Mouse (Mus musculus): ENCODE measurements at regions not wholly inside any gene's neighbourhood (a gene's known extent, or its start where the extent isn't known, plus 50 kb on each side); places are given as distances from the start of the nearest gene placed in this dataset.

DNA sequence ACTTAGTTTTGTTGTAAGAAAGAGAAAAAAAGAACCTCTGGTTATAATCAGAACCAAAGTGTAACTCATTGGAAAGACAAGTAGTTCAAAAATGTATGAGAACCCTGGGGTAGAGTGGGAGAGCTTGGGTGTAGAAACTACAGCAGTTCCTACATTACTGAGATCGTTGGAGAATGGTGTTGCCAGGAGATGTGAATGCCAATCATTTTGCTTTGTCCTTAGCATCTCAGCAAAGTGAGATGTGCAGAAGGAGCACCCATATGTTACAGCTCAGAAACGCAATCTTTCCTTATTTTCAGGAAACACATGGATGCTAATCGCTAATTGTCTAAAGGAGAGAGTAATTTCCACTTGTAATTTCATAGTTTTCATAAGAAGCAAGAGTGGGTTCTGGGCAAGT is 286.2 kb upstream of the Mctp2 start:
- DNase-seq = no peak

DNA sequence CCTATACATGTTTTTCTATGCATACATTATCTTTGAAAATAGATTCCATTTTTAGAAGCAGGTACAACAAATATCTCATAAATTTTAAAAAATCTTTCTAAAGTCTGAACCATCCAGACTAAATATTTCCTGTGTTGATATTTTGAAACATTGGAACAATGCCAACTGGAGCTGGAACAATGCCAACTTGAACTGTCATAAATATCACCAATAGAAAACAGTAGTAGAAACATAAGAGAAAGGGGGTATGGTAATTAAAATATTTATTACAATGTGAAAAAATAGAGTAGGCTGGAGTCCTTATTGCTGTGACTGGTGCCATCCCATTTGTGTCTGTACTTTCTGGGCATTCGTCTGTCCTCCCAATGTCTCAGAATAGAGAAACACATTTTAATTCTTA is 286.9 kb upstream of the Mctp2 start:
- DNase-seq = no peak

DNA sequence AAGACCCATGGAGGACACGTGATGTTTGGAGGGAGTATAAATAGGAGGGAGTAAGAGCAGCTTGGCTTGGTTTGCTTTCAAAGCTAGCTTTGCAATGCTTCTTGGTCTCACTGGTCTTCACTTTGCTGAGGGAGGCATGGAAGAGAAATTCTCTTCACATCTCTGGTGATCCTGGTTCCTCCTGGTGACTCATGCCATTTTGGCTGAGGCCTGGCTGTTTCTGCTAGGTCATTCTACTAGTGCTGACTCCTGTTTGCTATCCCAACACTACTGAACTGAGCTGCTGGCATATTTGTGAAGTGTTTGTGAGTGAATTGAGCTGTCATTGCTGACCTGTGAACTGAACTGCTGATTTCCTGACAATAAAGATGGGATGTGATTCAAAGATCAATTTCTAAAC is 288.3 kb upstream of the Mctp2 start:
- DNase-seq = no peak

- no peak for DNase-seq
These were observed 290.6 kb upstream of the Mctp2 start for GRCm38 (mm10) chr7:72596985-72597384.

GRCm38 (mm10) chr7:72601933-72602332 is 295.5 kb upstream of the Mctp2 start:
- no peak for DNase-seq

- DNase-seq = no peak
These were observed 303.4 kb upstream of the Mctp2 start for GRCm38 (mm10) chr7:72609791-72610190.

GRCm38 (mm10) chr7:72615232-72615631 is 308.8 kb upstream of the Mctp2 start:
- no peak for DNase-seq

GRCm38 (mm10) chr7:72627369-72627768 is 321.0 kb upstream of the Mctp2 start:
- no peak for DNase-seq

DNA sequence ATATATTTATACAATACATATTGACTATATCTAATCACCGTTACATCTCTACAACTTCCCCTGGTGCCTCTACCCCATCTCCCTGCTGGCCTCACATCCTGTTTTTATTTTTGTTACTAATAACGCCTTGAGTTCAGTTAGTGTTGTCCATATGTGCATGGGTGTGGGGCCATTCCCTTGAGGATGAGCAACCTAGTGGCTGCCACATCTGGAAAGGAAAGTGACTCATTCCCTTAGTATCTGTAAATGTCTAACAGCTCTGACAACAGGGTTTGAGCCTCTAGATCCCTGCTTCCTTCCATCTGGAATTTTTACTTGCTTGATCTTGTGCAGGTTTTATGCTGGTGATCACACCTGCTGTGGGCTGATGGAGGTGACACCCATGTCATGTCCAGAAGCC is 333.2 kb upstream of the Mctp2 start:
- DNase-seq = no peak

- no peak for DNase-seq
These were observed 368.6 kb upstream of the Mctp2 start for GRCm38 (mm10) chr7:72675018-72675417.

DNA sequence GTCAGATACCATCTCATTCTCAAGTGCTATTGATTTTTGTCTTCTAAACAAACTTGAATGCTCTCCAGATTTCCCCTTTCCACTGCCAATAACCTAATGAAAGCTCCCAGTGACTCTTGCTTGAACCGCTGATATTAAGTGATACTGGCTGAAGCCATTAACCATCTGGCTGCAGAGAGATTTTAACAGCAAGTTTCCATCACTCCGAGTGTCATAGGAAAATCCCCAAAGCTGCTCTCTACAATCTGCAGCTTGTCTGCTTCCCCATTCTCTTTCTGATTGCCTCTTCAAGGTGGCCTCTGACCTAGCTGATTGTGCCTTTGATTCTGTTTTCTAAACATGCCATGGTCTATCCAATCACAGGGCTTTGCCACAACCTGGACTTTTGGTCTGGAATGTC is 379.4 kb upstream of the Mctp2 start:
- no peak for DNase-seq

GRCm38 (mm10) chr7:72687356-72687755 is 380.9 kb upstream of the Mctp2 start:
- no peak for DNase-seq

GRCm38 (mm10) chr7:72691396-72691795 is 385.0 kb upstream of the Mctp2 start:
- DNase-seq = no peak

DNA sequence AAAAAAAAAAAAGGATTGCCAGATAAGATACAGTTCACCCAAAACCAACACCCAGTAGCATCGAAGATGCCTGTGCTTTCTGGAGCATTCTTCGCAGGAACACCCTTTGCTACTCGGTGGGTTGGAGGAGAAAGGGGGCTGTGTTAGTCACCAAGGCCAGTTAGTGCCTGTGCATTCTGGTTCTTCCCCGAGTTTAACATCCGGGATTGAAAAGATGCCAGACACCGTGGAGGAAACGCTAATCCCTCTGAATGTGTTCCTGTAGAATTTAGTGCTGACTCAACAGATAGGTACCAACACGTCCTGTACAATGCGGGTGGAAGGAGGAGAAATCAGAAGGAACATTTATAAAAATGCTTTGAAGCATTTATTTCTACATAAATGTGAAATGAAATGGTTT is 385.5 kb upstream of the Mctp2 start:
- DNase-seq = no peak

DNA sequence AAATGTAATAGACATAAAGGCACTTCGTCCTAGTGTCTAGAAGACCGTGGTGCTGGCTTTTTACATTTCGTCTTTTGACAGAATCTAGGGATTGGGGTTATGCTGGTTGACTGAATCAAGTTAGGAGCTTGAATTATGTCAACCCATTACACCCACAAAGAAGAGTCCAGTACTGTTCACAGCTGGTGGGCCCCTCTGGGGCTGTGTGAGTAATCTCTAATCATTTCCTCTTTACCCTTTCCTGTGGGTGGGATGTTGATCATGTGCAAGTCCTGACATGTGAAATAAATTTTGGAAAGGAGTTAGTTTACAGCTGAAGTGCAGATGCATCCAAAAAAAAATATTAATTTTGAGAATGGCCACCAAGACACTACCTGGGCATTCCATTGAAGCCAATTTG is 390.3 kb upstream of the Mctp2 start:
- peak in 1 of 2 experiments; percentile 5 for DNase-seq

DNA sequence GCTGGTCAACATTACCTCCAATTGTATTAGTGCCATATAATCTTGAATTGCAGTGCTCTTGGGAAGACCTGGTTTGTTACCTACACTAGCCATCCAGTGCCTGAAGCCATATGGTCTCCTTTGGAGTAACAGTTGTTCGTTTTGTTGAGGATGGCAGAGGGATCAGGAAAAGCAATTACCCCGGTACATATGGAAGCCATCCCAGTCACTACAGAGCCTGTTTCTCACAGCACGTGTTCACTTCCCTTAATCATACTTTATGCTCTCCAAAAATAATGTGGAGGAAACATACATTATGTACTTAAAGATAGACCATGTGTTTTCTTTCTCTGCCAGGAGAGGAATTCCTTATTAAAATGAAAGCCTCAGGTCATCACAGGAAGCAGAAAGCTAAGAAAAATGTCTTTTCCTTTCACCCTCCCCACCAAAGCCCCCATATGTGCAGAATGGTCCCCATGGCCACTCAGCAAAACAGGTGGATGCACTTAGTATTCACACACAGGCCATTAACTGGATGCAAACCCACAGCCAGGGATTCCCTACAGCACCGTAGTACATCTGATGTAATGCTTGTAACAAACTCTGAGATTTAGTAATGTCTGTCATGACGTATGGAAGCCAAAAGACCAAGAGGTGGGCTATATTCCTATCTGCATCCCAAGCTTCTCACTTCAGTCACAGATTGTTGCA is 397.4 kb upstream of the Mctp2 start:
- DNase-seq = no peak

DNA sequence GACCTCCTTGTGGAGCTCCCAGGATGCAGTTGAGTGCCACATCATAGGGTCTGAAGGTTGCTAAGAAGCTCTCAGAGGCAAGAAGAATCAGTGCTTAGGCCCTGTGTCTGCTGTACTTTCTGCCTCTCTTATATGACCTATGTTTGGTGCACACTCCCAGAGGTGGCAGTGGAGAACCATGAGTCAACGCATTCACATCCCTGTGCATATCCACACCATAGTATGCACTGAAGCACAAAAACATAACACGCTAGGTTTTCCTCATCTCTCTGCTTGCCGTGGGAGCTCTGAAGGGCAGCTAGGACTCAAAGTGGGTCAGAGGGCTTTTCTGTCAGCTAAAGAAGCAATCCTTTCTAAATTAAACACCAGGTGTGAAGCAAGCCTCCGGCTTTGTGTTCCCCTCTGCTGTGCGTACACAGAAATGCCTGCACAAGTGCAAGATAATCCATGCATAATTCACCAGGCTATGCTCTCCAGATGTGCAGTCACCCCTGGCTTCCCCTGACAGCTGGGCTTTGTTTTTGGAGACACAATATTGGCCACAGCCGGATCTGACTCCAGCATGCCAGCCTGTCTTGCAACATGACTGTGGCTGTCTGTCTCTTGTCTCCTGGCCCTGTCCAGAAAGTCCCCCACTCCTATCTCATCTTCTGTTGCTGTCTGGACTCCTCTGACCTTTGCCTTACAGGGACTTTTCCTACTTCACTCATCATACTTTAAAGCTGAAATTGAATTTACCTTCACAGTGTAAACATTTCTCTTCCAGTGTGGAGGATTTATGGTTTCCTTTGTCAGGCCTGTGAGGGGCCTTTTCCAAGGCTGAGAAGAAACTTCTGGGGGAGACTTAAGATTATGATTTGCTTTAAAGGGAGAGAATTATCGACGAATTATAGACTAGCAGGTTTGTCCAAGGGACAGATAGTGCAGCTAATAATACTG is 405.1 kb upstream of the Mctp2 start:
- DNase-seq = peak; percentile 21 to 36

DNA sequence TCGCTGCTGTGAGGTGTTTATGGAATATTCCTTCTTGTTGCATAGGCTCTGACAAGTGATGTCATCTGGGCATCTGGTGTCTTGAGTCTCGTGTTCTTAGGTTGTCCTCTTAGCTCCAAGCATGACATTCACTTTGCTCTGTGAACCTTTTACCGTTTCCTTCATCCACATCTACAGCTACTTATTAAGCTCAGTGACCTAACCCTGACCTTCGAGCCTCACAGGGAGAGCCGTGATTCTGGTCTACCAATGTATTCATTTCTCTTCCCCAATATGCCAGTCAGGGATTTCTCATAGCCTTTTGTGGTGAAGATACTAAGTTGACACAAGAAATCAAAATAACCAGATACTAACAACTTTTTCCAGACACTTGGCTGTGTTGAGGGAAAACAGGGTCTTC is 409.0 kb upstream of the Mctp2 start:
- DNase-seq = no peak

DNA sequence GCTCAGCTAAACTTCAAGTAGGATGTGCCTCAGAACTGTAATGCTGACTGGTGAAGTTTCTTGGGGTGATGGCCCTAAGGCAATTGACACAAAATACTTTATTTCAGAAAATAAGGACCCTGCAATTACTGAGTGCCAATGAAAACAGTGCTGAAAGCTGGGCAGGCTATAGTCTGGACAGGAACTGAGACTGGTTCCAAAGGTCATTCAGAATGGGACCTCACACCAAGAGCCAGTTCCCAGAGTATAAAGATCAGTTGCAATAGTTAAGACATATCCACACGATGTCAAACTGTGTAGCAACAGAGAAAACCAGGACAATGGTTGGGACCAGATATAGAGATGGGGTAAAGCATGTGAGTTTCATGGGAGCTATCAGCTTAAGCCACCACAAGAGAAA is 409.6 kb upstream of the Mctp2 start:
- peak in 1 of 2 experiments; percentile 3 for DNase-seq

- DNase-seq = no peak
These were observed 419.9 kb upstream of the Mctp2 start for GRCm38 (mm10) chr7:72726214-72726854.

DNA sequence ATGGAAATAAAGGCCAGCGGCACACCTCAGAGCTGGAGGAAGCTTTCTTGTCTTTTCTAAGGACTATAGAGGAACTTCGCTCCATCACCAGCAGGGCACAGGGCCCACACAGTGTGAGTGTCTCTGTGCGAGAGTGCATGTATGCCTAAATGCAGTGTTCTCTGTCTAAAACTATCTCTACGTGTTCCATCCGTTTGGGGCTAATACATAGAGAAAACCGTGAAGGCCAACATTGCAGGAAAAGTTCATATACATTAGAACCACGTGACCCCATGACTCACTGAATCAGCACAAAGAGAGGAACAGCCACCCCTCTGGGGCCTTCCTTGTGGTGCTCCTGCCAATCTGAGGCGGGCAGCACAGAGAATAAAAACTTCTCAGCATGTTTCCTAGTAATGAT is 431.4 kb upstream of the Mctp2 start:
- no peak for DNase-seq

DNA sequence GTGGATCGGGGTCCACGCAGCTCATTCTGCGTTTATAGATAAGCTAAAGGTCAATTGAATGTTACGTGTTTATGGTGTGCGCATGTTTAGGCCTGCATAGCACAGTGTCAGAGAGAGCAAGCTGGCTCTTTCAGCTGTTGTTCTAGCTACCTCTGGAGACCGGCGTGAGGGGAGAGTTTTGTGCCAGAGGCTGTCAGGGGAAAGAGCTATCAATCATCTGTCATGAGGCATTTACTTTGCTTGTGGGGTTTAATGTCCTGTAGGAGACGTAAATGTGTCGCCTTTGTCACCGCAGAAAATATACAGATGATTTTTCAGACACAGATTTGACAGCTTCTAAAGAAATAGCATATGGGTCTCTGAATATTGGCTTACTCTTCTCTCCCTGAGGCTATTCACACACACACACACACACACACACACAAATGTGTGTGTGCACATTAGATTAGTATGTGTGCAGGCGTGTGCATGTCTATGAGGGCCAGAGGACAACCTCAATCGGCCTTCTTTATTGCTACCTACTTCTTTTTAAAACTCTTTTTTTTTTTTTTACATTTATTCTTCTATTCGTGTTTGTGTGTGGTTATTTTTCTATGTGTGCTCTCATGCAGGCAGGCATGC is 432.0 kb upstream of the Mctp2 start:
- no peak for DNase-seq

GRCm38 (mm10) chr7:72742376-72742775 is 436.0 kb upstream of the Mctp2 start:
- no peak for DNase-seq
